Mouse (Mus musculus): ENCODE results near the gene Cited4. TPM values are rescaled to one million over a fixed set of nuclear protein-coding genes. Genes with fewer than 3 reads are reported as not detected.

The Cited4 gene
- polyA plus RNA-seq, 1 experiment from 2014 or later = 2.4 TPM

GRCm38 (mm10) chr4:120671046-120671445 is 4.7 kb downstream of the Cited4 start:
- Histone ChIP-seq H3K9ac (ENCODE audit: low read depth, low read length) (no peak overlapping the region), H3K4me3 (ENCODE audit: low read length) (no peak overlapping the region), H3K27ac (ENCODE audit: low read depth, low read length) (no peak overlapping the region), H3K9me3 (ENCODE audit: control insufficient read depth, low read length) (no peaks in the 10 kb centered on the region), H3K4me1 (ENCODE audit: control insufficient read depth, insufficient read depth, low read depth, low read length) (peaks cover 8% of the 10 kb centered on the region), H3K4me2 (ENCODE audit: low read length) (no peak overlapping the region), H3K27me3 (replicated peaks; ENCODE audit: control insufficient read depth, insufficient read depth, low read length) (peaks cover 12% of the 10 kb centered on the region), H3K36me3 (ENCODE audit: control insufficient read depth, insufficient read depth, low read length) (no peaks in the 10 kb centered on the region)
- no peak for ATAC-seq
- 53% methylated on average over 12 of the region's 12 CpGs for WGBS

GRCm38 (mm10) chr4:120673606-120674005 is 7.2 kb downstream of the Cited4 start:
- no peak overlapping the region for H3K9ac ChIP-seq (ENCODE audit: low read depth, low read length)
- H3K27ac ChIP-seq (ENCODE audit: low read depth, low read length) = no peak overlapping the region
- H3K4me3 ChIP-seq (ENCODE audit: low read length) = no peak overlapping the region
- H3K4me2 ChIP-seq (ENCODE audit: low read length) = no peak overlapping the region
- H3K27me3 ChIP-seq (replicated peaks; ENCODE audit: control insufficient read depth, insufficient read depth, low read length) = peaks cover 5% of the 10 kb centered on the region
- ATAC-seq = no peak
- no peaks in the 10 kb centered on the region for H3K4me1 ChIP-seq (ENCODE audit: control insufficient read depth, insufficient read depth, low read depth, low read length)
- no peaks in the 10 kb centered on the region for H3K36me3 ChIP-seq (ENCODE audit: control insufficient read depth, insufficient read depth, low read length)
- no peaks in the 10 kb centered on the region for H3K9me3 ChIP-seq (ENCODE audit: control insufficient read depth, low read length)
- 83% methylated on average over 3 of the region's 3 CpGs for WGBS

GRCm38 (mm10) chr4:120674775-120675451 is 8.5 kb downstream of the Cited4 start:
- H3K4me2 ChIP-seq (ENCODE audit: low read length) = no peak overlapping the region
- H3K27me3 ChIP-seq (replicated peaks; ENCODE audit: control insufficient read depth, insufficient read depth, low read length) = no peaks in the 10 kb centered on the region
- H3K9me3 ChIP-seq (ENCODE audit: control insufficient read depth, low read length) = no peaks in the 10 kb centered on the region
- no peak for ATAC-seq
- no peak overlapping the region for H3K27ac ChIP-seq (ENCODE audit: low read depth, low read length)
- H3K9ac ChIP-seq (ENCODE audit: low read depth, low read length) = no peak overlapping the region
- no peak overlapping the region for H3K4me3 ChIP-seq (ENCODE audit: low read length)
- no peaks in the 10 kb centered on the region for H3K4me1 ChIP-seq (ENCODE audit: control insufficient read depth, insufficient read depth, low read depth, low read length)
- no peaks in the 10 kb centered on the region for H3K36me3 ChIP-seq (ENCODE audit: control insufficient read depth, insufficient read depth, low read length)
- WGBS = 84% methylated on average over 8 of the region's 8 CpGs

- no peak overlapping the region for H3K9ac ChIP-seq (ENCODE audit: low read depth, low read length)
- no peak overlapping the region for H3K4me3 ChIP-seq (ENCODE audit: low read length)
- ATAC-seq = no peak
Measured at GRCm38 (mm10) chr4:120675640-120676039, 9.3 kb downstream of the Cited4 start.

GRCm38 (mm10) chr4:120680953-120681352 is 14.6 kb downstream of the Cited4 start:
- Histone ChIP-seq H3K36me3 (ENCODE audit: control insufficient read depth, insufficient read depth, low read length) (no peaks in the 10 kb centered on the region), H3K27ac (ENCODE audit: low read depth, low read length) (no peak overlapping the region), H3K4me2 (ENCODE audit: low read length) (no peak overlapping the region), H3K9ac (ENCODE audit: low read depth, low read length) (no peak overlapping the region), H3K4me1 (ENCODE audit: control insufficient read depth, insufficient read depth, low read depth, low read length) (no peaks in the 10 kb centered on the region), H3K9me3 (ENCODE audit: control insufficient read depth, low read length) (no peaks in the 10 kb centered on the region), H3K4me3 (ENCODE audit: low read length) (no peak overlapping the region), H3K27me3 (replicated peaks; ENCODE audit: control insufficient read depth, insufficient read depth, low read length) (no peaks in the 10 kb centered on the region)
- 0 out of 2 replicates have a peak, but pooled peaks have one; percentile 17 for ATAC-seq
- 63% methylated on average over 7 of the region's 7 CpGs for WGBS

More at GRCm38 (mm10) chr4:120675640-120676039, 9.3 kb downstream of the Cited4 start:
- no peak overlapping the region for H3K4me2 ChIP-seq (ENCODE audit: low read length)
- H3K4me1 ChIP-seq (ENCODE audit: control insufficient read depth, insufficient read depth, low read depth, low read length) = no peaks in the 10 kb centered on the region
- H3K27ac ChIP-seq (ENCODE audit: low read depth, low read length) = no peak overlapping the region
- H3K36me3 ChIP-seq (ENCODE audit: control insufficient read depth, insufficient read depth, low read length) = no peaks in the 10 kb centered on the region
- H3K27me3 ChIP-seq (replicated peaks; ENCODE audit: control insufficient read depth, insufficient read depth, low read length) = no peaks in the 10 kb centered on the region
- no peaks in the 10 kb centered on the region for H3K9me3 ChIP-seq (ENCODE audit: control insufficient read depth, low read length)
- 66% methylated on average over 2 of the region's 2 CpGs for whole genome bisulfite sequencing

GRCm38 (mm10) chr4:120682168-120682567 is 15.8 kb downstream of the Cited4 start:
- no peak overlapping the region for H3K4me2 ChIP-seq (ENCODE audit: low read length)
- H3K9ac ChIP-seq (ENCODE audit: low read depth, low read length) = no peak overlapping the region
- no peaks in the 10 kb centered on the region for H3K36me3 ChIP-seq (ENCODE audit: control insufficient read depth, insufficient read depth, low read length)
- ATAC-seq = 0 out of 2 replicates have a peak, but pooled peaks have one; percentile 24
- whole genome bisulfite sequencing = 38% methylated on average over 10 of the region's 10 CpGs
- no peaks in the 10 kb centered on the region for H3K4me1 ChIP-seq (ENCODE audit: control insufficient read depth, insufficient read depth, low read depth, low read length)
- H3K27me3 ChIP-seq (replicated peaks; ENCODE audit: control insufficient read depth, insufficient read depth, low read length) = no peaks in the 10 kb centered on the region
- H3K9me3 ChIP-seq (ENCODE audit: control insufficient read depth, low read length) = no peaks in the 10 kb centered on the region
- no peak overlapping the region for H3K4me3 ChIP-seq (ENCODE audit: low read length)
- no peak overlapping the region for H3K27ac ChIP-seq (ENCODE audit: low read depth, low read length)

- no peak overlapping the region for H3K4me3 ChIP-seq (ENCODE audit: low read length)
- no peak overlapping the region for H3K4me2 ChIP-seq (ENCODE audit: low read length)
- no peaks in the 10 kb centered on the region for H3K9me3 ChIP-seq (ENCODE audit: control insufficient read depth, low read length)
- H3K4me1 ChIP-seq (ENCODE audit: control insufficient read depth, insufficient read depth, low read depth, low read length) = 0 out of 2 replicates have a peak, but pooled peaks cover 2% of the 10 kb centered on the region
- 47% methylated on average over 9 of the region's 9 CpGs for WGBS
- no peaks in the 10 kb centered on the region for H3K27me3 ChIP-seq (replicated peaks; ENCODE audit: control insufficient read depth, insufficient read depth, low read length)
- H3K27ac ChIP-seq (ENCODE audit: low read depth, low read length) = no peak overlapping the region
- no peak overlapping the region for H3K9ac ChIP-seq (ENCODE audit: low read depth, low read length)
- H3K36me3 ChIP-seq (ENCODE audit: control insufficient read depth, insufficient read depth, low read length) = no peaks in the 10 kb centered on the region
- no peak for ATAC-seq
Measured at GRCm38 (mm10) chr4:120683278-120683997, 17.1 kb downstream of the Cited4 start.

GRCm38 (mm10) chr4:120687282-120687681 is 20.9 kb downstream of the Cited4 start:
- WGBS = 28% methylated on average over 6 of the region's 6 CpGs
- Histone ChIP-seq H3K9me3 (ENCODE audit: control insufficient read depth, low read length) (no peaks in the 10 kb centered on the region), H3K4me1 (ENCODE audit: control insufficient read depth, insufficient read depth, low read depth, low read length) (0 out of 2 replicates have a peak, but pooled peaks cover 2% of the 10 kb centered on the region), H3K4me3 (ENCODE audit: low read length) (no peak overlapping the region), H3K27ac (ENCODE audit: low read depth, low read length) (no peak overlapping the region), H3K36me3 (ENCODE audit: control insufficient read depth, insufficient read depth, low read length) (no peaks in the 10 kb centered on the region), H3K4me2 (ENCODE audit: low read length) (no peak overlapping the region), H3K27me3 (replicated peaks; ENCODE audit: control insufficient read depth, insufficient read depth, low read length) (no peaks in the 10 kb centered on the region), H3K9ac (ENCODE audit: low read depth, low read length) (no peak overlapping the region)
- no peak for ATAC-seq

GRCm38 (mm10) chr4:120689317-120689716 is 22.9 kb downstream of the Cited4 start:
- Histone ChIP-seq H3K9me3 (ENCODE audit: control insufficient read depth, low read length) (no peaks in the 10 kb centered on the region), H3K27me3 (replicated peaks; ENCODE audit: control insufficient read depth, insufficient read depth, low read length) (no peaks in the 10 kb centered on the region), H3K36me3 (ENCODE audit: control insufficient read depth, insufficient read depth, low read length) (no peaks in the 10 kb centered on the region), H3K27ac (ENCODE audit: low read depth, low read length) (no peak overlapping the region), H3K4me2 (ENCODE audit: low read length) (no peak overlapping the region), H3K4me1 (ENCODE audit: control insufficient read depth, insufficient read depth, low read depth, low read length) (0 out of 2 replicates have a peak, but pooled peaks cover 2% of the 10 kb centered on the region), H3K4me3 (ENCODE audit: low read length) (no peak overlapping the region), H3K9ac (ENCODE audit: low read depth, low read length) (no peak overlapping the region)
- no peak for ATAC-seq
- 87% methylated on average over 6 of the region's 6 CpGs for WGBS
